ENCODE assay signal across 8 mouse cellular contexts in genomic region chr5:77309051-77309906, GRCm38 (mm10). TPM values are rescaled to one million over a fixed set of nuclear protein-coding genes. Genes with fewer than 3 reads are reported as not detected.
DNase-seq lines count a peak whose midpoint lies in the region; ATAC-seq and TF ChIP-seq lines count a peak whose summit lies in the region.

No protein-coding gene starts in this region.

- in situ Hi-C loops in CH12.LX (cut with MboI; ENCODE audit: low pct_ligation_motif_present, low pct_unique_long_range_greater_than_20kb, low sequenced_read_pairs) = no loop called here

- no peak for TF ChIP-seq POLR2A in heart, adult 2 months (IDR thresholded peaks at IDR 0.05; ENCODE audit: insufficient read depth, low read depth, low read length)
- TF ChIP-seq POLR2A in CH12.LX (IDR thresholded peaks at IDR 0.05; ENCODE audit: low read depth, low read length) = no peak

- peaks cover 1% of the 10 kb centered on the region; the same call in 1 of the 2 replicates for H3K79me2 ChIP-seq in heart, adult 2 months (replicated peaks; ENCODE audit: control insufficient read depth, insufficient read depth, low read length)
- peaks cover 72% of the 10 kb centered on the region for H3K79me2 ChIP-seq in CH12.LX (replicated peaks; ENCODE audit: control insufficient read depth, extremely low read depth, insufficient read depth, poor library complexity, severe bottlenecking)

- peak; percentile 1 for ATAC-seq in kidney, postnatal 0 days (replicated peaks; ENCODE audit: low FRiP score, low read depth)

- H3K4me1 ChIP-seq in heart, adult 2 months (ENCODE audit: control insufficient read depth, insufficient read depth, low read length) = peaks cover 8% of the 10 kb centered on the region
- peaks cover 7 to 44% of the 10 kb centered on the region in 2 experiments for H3K4me1 ChIP-seq in CH12.LX (ENCODE audit: control insufficient read depth in 1 of 2, insufficient read depth in 2 of 2)
- peaks cover 11% of the 10 kb centered on the region; the same call in 1 of the 2 replicates for H3K4me1 ChIP-seq in kidney, postnatal 0 days (replicated peaks; ENCODE audit: insufficient read depth, low read length)

- no peaks in the 10 kb centered on the region for H3K27me3 ChIP-seq in heart, adult 2 months (ENCODE audit: control insufficient read depth, insufficient read depth, low read length)
- no peaks in the 10 kb centered on the region for H3K27me3 ChIP-seq in CH12.LX (replicated peaks)
- H3K27me3 ChIP-seq in kidney, postnatal 0 days (ENCODE audit: insufficient read depth, low read length) = no peaks in the 10 kb centered on the region

- no peak for TF ChIP-seq RAD21 in CH12.LX (IDR thresholded peaks at IDR 0.05; ENCODE audit: low read depth, low read length)

- H3K4me3 ChIP-seq in heart, adult 2 months = peak overlapping the region; percentile 77
- H3K4me3 ChIP-seq in CH12.LX (replicated peaks in 1 of 3; ENCODE audit: low read depth in 2 of 3, low read length in 2 of 3, poor library complexity in 1 of 3) = peak overlapping the region; percentile 93 to 96 (median 96)
- H3K4me3 ChIP-seq in kidney, postnatal 0 days (replicated peaks; ENCODE audit: low read depth, low read length) = peak overlapping the region; percentile 80

- dilution Hi-C loops in CH12.LX (cut with MboI; ENCODE audit: extremely low pct_ligation_motif_present, extremely low pct_unique_long_range_greater_than_20kb, low sequenced_read_pairs) = no loop called here

- intact Hi-C loops in heart, adult 2 months (cut with DNase I) = no loop called here
- intact Hi-C loops in gastrocnemius, postnatal 14 days (cut with DNase I; ENCODE audit: low total_unique reads) = no loop called here

- H3K4me2 ChIP-seq in CH12.LX (ENCODE audit: insufficient read depth, low read depth, poor library complexity, severe bottlenecking) = peak overlapping the region; percentile 88
- H3K4me2 ChIP-seq in kidney, postnatal 0 days (ENCODE audit: low read length) = peak overlapping the region; percentile 100

- under 1% methylated on average over 75 of the region's 76 CpGs for WGBS in heart, adult 2 months
- under 1% methylated on average over 76 of the region's 76 CpGs for WGBS in kidney, postnatal 0 days

- TF ChIP-seq CTCF in heart, adult 2 months (IDR thresholded peaks at IDR 0.05) = no peak
- no peak for TF ChIP-seq CTCF in CH12.LX (conservative IDR thresholded peaks at IDR 0.05 in 1 of 2, IDR thresholded peaks at IDR 0.05 in 1 of 2; ENCODE audit: low read depth in 2 of 2, low read length in 2 of 2)
- no peak for TF ChIP-seq CTCF in kidney, postnatal 0 days (IDR thresholded peaks at IDR 0.05; ENCODE audit: low read depth)

- peaks cover 5% of the 10 kb centered on the region for H3K36me3 ChIP-seq in heart, adult 2 months (ENCODE audit: control insufficient read depth, insufficient read depth, low read length)
- peaks cover 27 to 50% of the 10 kb centered on the region in 2 experiments for H3K36me3 ChIP-seq in CH12.LX (replicated peaks in 1 of 2; ENCODE audit: control insufficient read depth in 1 of 2, insufficient read depth in 1 of 2, low read length in 1 of 2)
- peaks cover 15% of the 10 kb centered on the region for H3K36me3 ChIP-seq in kidney, postnatal 0 days (ENCODE audit: insufficient read depth, low read length)

- no peaks in the 10 kb centered on the region for H3K9me3 ChIP-seq in CH12.LX (replicated peaks; ENCODE audit: low read length)
- H3K9me3 ChIP-seq in kidney, postnatal 0 days (replicated peaks; ENCODE audit: low read length) = no peaks in the 10 kb centered on the region

- H3K27ac ChIP-seq in heart, adult 2 months = peak overlapping the region; percentile 86
- H3K27ac ChIP-seq in CH12.LX (ENCODE audit: insufficient read depth, low read depth) = no peak overlapping the region
- H3K27ac ChIP-seq in kidney, postnatal 0 days = no peak overlapping the region

- H3K9ac ChIP-seq in heart, adult 2 months (ENCODE audit: low read depth, low read length) = peak overlapping the region; percentile 51
- peak overlapping the region; percentile 80 for H3K9ac ChIP-seq in CH12.LX (ENCODE audit: insufficient read depth, low read depth)
- peak overlapping the region; percentile 78 for H3K9ac ChIP-seq in kidney, postnatal 0 days (ENCODE audit: low read depth, low read length)

- DNase-seq in heart, adult 2 months = no peak
- no peak for DNase-seq in heart, adult 8-10 months (ENCODE audit: low spot score)
- peak; percentile 38 for DNase-seq in CH12.LX (ENCODE audit: extremely low read depth)
- DNase-seq in cerebellum, adult 9-10 months = peak; percentile 51
- DNase-seq in gastrocnemius, postnatal 14 days = peak; percentile 39
- DNase-seq in kidney, postnatal 0 days (ENCODE audit: low spot score) = peak; percentile 39
- DNase-seq in lung, postnatal 36 days = peak; percentile 31
- DNase-seq in spleen, postnatal 36 days (ENCODE audit: low spot score in 2 of 2) = peak; percentile 25 to 41

- no peak for TF ChIP-seq EP300 in heart, adult 2 months (IDR thresholded peaks at IDR 0.05; ENCODE audit: insufficient read depth, low read depth, low read length)
- no peak for TF ChIP-seq EP300 in CH12.LX (IDR thresholded peaks at IDR 0.05; ENCODE audit: low read length)

TF ChIP-seq in CH12.LX, 34 proteins besides CTCF, POLR2A, EP300 and RAD21:
- TF ChIP-seq ZMIZ1 (IDR thresholded peaks at IDR 0.05; ENCODE audit: low read depth, low read length) (0 out of 2 replicates have a peak, but pooled peaks have one; percentile 4), UBTF (IDR thresholded peaks at IDR 0.05; ENCODE audit: low read depth, low read length) (peak; percentile 92), ZC3H11A (IDR thresholded peaks at IDR 0.05; ENCODE audit: low read depth, low read length) (no peak)
TF ChIP-seq in CH12.LX: peak in this region for 2.

RNA-seq across cellular contexts. Expression of gene Noa1, which starts 0.6 kb away (rescaled TPM):
- 10 to 100 TPM; 19.7 to 21.3 TPM for total RNA-seq in heart, adult 2 months (2021)
- 12.2 and 13.5 TPM in 2 replicates for polyA plus RNA-seq in heart, adult 2 months (2012; rRNA removed)
- total RNA-seq in heart, adult 8-10 months (2022) = 10 to 100 TPM; 20.9 to 25.9 (median 22.3) TPM
- total RNA-seq in CH12.LX (2012; rRNA removed) = 25.8 and 33.0 TPM in 2 replicates
- 44.3 and 45.7 TPM in 2 replicates for total RNA-seq in CH12.LX (2014; rRNA removed)
- 59.4 and 60.7 TPM in 2 replicates for polyA plus RNA-seq in CH12.LX (2012; ENCODE audit: insufficient read length, low read depth)
- total RNA-seq in gastrocnemius, postnatal 14 days (2021) = 10 to 100 TPM; 15.8 to 17.6 TPM
- 27.0 and 28.4 TPM in 2 replicates for polyA plus RNA-seq in kidney, postnatal 0 days (2015; fragmentation: Nextera tagmentation; extraction: Ambion mirVana)

RNA-seq across cellular contexts. Expression of gene Polr2b, which starts 0.7 kb away (rescaled TPM):
- 10 to 100 TPM; 34.1 to 34.5 TPM for total RNA-seq in heart, adult 2 months (2021)
- 25.4 and 26.8 TPM in 2 replicates for polyA plus RNA-seq in heart, adult 2 months (2012; rRNA removed)
- 10 to 100 TPM; 30.5 to 35.7 (median 34.9) TPM for total RNA-seq in heart, adult 8-10 months (2022)
- 133 and 140 TPM in 2 replicates for total RNA-seq in CH12.LX (2012; rRNA removed)
- total RNA-seq in CH12.LX (2014; rRNA removed) = 119 and 129 TPM in 2 replicates
- polyA plus RNA-seq in CH12.LX (2012; ENCODE audit: insufficient read length, low read depth) = 78.0 and 88.0 TPM in 2 replicates
- 10 to 100 TPM; 22.1 to 23.4 TPM for total RNA-seq in gastrocnemius, postnatal 14 days (2021)
- polyA plus RNA-seq in kidney, postnatal 0 days (2015; fragmentation: Nextera tagmentation; extraction: Ambion mirVana) = 46.1 and 49.7 TPM in 2 replicates

RNA-seq across cellular contexts. Expression of gene Rest, which starts 44.0 kb away (rescaled TPM):
- total RNA-seq in heart, adult 2 months (2021) = 10 to 100 TPM; 12.8 to 13.2 TPM
- 3.7 and 6.8 TPM in 2 replicates for polyA plus RNA-seq in heart, adult 2 months (2012; rRNA removed)
- total RNA-seq in heart, adult 8-10 months (2022) = 10 to 100 TPM; 13.2 to 14.9 (median 14.3) TPM
- total RNA-seq in CH12.LX (2012; rRNA removed) = 15.4 and 15.9 TPM in 2 replicates
- 16.5 and 16.8 TPM in 2 replicates for total RNA-seq in CH12.LX (2014; rRNA removed)
- polyA plus RNA-seq in CH12.LX (2012; ENCODE audit: insufficient read length, low read depth) = 7.4 and 7.8 TPM in 2 replicates
- 10 to 100 TPM in 1 of 2 experiments, 1 to 10 TPM in 1; 9.8 to 11.4 TPM for total RNA-seq in gastrocnemius, postnatal 14 days (2021)
- 32.7 and 34.1 TPM in 2 replicates for polyA plus RNA-seq in kidney, postnatal 0 days (2015; fragmentation: Nextera tagmentation; extraction: Ambion mirVana)

Comparison
In these comparisons a context has a peak if more than half of its experiments do, and no peak if none do; other contexts are left out.
1. DNase-seq: peak in CH12.LX (single experiment), cerebellum, adult 9-10 months (single experiment), gastrocnemius, postnatal 14 days (single experiment), kidney, postnatal 0 days (single experiment), lung, postnatal 36 days (single experiment) and spleen, postnatal 36 days (2 of 2); none in heart, adult 2 months (0 of 2) and heart, adult 8-10 months (single experiment).
2. Peak in every context shown above with its lines, with median percentiles within 50 percentile points of each other: H3K4me3 ChIP-seq and H3K9ac ChIP-seq.